Mouse (Mus musculus) neutrophil, adult 5-6 weeks (primary cell): ENCODE data around the gene Gm10057. TPM values are rescaled to one million over a fixed set of nuclear protein-coding genes. Genes with fewer than 3 reads are reported as not detected.
"Not testable (repeated sequence)": the region's sequence is repeated elsewhere in the genome, so short reads cannot be mapped to it uniquely, and the experiment has no call there.

Source experiments
- ATAC-seq: fragments of 151-379, 151-347 bp; 2 replicates; pipeline ENCODE4 v1.8.0; 2017; ENCODE audit warnings: mild to moderate bottlenecking, moderate TSS enrichment; ENCODE audit not compliant: insufficient number of reproducible peaks, poor library complexity, low FRiP score, severe bottlenecking; ENCODE audit errors: extremely low read depth
- total RNA-seq: library from RNA; stranded (forward); fragments of 200-1000 nt; gene quantifications from 2 replicates; pipeline ENCODE4 v1.2.3, GENCODE M21; 2017

Gene Gm10057
- not detected in 2 replicates for total RNA-seq

DNA sequence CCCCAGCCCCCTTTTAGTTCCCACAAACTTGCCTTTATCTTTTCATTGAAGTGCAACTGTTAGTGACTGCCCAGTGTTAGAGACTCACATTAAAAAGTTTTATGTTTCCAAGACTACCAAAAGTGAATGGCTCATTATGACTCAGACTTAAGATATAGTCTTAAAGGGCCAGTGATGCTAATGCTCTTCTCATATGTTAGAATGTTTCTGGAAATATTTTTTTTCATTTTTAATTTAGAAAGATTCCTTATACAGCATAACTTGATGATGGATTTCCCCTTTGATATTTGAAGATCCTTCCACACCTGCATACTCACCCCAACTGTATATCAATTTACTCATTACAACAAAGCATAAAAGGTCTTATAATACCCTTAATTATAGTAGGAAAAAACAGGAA lies at the start of gene Gm10057:
Gene Gm10057, minus strand, starts transcription at position 101 of the 400 bp plus-strand sequence.
- ATAC-seq, result not testable (repeated sequence)

DNA sequence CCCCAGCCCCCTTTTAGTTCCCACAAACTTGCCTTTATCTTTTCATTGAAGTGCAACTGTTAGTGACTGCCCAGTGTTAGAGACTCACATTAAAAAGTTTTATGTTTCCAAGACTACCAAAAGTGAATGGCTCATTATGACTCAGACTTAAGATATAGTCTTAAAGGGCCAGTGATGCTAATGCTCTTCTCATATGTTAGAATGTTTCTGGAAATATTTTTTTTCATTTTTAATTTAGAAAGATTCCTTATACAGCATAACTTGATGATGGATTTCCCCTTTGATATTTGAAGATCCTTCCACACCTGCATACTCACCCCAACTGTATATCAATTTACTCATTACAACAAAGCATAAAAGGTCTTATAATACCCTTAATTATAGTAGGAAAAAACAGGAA lies 21.1 kb downstream of the Gm10057 start, which contains the start of gene 4921511M17Rik:
Gene 4921511M17Rik, minus strand, starts transcription at position 101 of the 400 bp plus-strand sequence.
- ATAC-seq, result not testable (repeated sequence)

DNA sequence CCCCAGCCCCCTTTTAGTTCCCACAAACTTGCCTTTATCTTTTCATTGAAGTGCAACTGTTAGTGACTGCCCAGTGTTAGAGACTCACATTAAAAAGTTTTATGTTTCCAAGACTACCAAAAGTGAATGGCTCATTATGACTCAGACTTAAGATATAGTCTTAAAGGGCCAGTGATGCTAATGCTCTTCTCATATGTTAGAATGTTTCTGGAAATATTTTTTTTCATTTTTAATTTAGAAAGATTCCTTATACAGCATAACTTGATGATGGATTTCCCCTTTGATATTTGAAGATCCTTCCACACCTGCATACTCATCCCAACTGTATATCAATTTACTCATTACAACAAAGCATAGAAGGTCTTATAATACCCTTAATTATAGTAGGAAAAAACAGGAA lies 42.3 kb downstream of the Gm10057 start, which contains the start of gene Samt1:
Gene Samt1, minus strand, starts transcription at position 101 of the 400 bp plus-strand sequence.
- not testable (repeated sequence) for ATAC-seq

Other genes with a start within 250 kb of the Gm10057 start
- gene Spin2c, start 222.8 kb downstream of the Gm10057 start, total RNA-seq, result not detected in 2 replicates
- gene Samt1, start 42.4 kb downstream of the Gm10057 start, total RNA-seq, result not detected in 2 replicates
- not detected in 2 replicates for gene 4921511M17Rik, start 21.2 kb downstream of the Gm10057 start, total RNA-seq
- not detected in 2 replicates for gene Gm15140, start 65.6 kb upstream of the Gm10057 start, total RNA-seq